8 mouse cellular contexts compared by ENCODE assay signal in genomic region chr1:86503906-86504696, GRCm38 (mm10). TPM values are rescaled to one million over a fixed set of nuclear protein-coding genes. Genes with fewer than 3 reads are reported as not detected.
DNase-seq lines count a peak whose midpoint lies in the region; ATAC-seq and TF ChIP-seq lines count a peak whose summit lies in the region.

No protein-coding gene starts in this region.

- H3K4me3 ChIP-seq in forebrain, embryonic 12.5 days (replicated peaks) = peak overlapping the region; percentile 43
- H3K4me3 ChIP-seq in heart, embryonic 16.5 days (ENCODE audit: low read length) = peak overlapping the region; percentile 55
- peak overlapping the region; percentile 61 for H3K4me3 ChIP-seq in liver, embryonic 15.5 days (replicated peaks)
- H3K4me3 ChIP-seq in neural tube, embryonic 11.5 days (ENCODE audit: low read depth, low read length) = peak overlapping the region; percentile 31
- H3K4me3 ChIP-seq in stomach, postnatal 0 days (ENCODE audit: low read depth, low read length) = peak overlapping the region; percentile 45

- TF ChIP-seq EP300 in stomach, postnatal 0 days (optimal IDR thresholded peaks at IDR 0.05) = peak; percentile 91

- H3K27me3 ChIP-seq in forebrain, embryonic 12.5 days = no peaks in the 10 kb centered on the region
- H3K27me3 ChIP-seq in heart, embryonic 16.5 days (ENCODE audit: control insufficient read depth, insufficient read depth, low read length) = no peaks in the 10 kb centered on the region
- H3K27me3 ChIP-seq in liver, embryonic 15.5 days = peaks cover 15% of the 10 kb centered on the region
- no peaks in the 10 kb centered on the region for H3K27me3 ChIP-seq in neural tube, embryonic 11.5 days (ENCODE audit: control insufficient read depth, insufficient read depth, low read length)
- H3K27me3 ChIP-seq in stomach, postnatal 0 days (ENCODE audit: control insufficient read depth, insufficient read depth, low read length) = no peaks in the 10 kb centered on the region

- no peaks in the 10 kb centered on the region for H3K9me3 ChIP-seq in forebrain, embryonic 12.5 days
- H3K9me3 ChIP-seq in heart, embryonic 16.5 days (replicated peaks; ENCODE audit: control insufficient read depth, low read length) = no peaks in the 10 kb centered on the region
- no peaks in the 10 kb centered on the region for H3K9me3 ChIP-seq in liver, embryonic 15.5 days (replicated peaks)
- H3K9me3 ChIP-seq in neural tube, embryonic 11.5 days (ENCODE audit: control insufficient read depth, low read length) = no peaks in the 10 kb centered on the region
- H3K9me3 ChIP-seq in stomach, postnatal 0 days (ENCODE audit: control insufficient read depth, low read length) = no peaks in the 10 kb centered on the region

- H3K4me1 ChIP-seq in forebrain, embryonic 12.5 days = peaks cover 63% of the 10 kb centered on the region
- H3K4me1 ChIP-seq in heart, embryonic 16.5 days (ENCODE audit: control insufficient read depth, insufficient read depth, low read length) = peaks cover 59% of the 10 kb centered on the region
- H3K4me1 ChIP-seq in liver, embryonic 15.5 days (replicated peaks) = peaks cover 75% of the 10 kb centered on the region
- peaks cover 36% of the 10 kb centered on the region for H3K4me1 ChIP-seq in neural tube, embryonic 11.5 days (ENCODE audit: control insufficient read depth, insufficient read depth, low read length)
- H3K4me1 ChIP-seq in stomach, postnatal 0 days (replicated peaks; ENCODE audit: control insufficient read depth, insufficient read depth) = peaks cover 22% of the 10 kb centered on the region

- peak overlapping the region; percentile 72 for H3K9ac ChIP-seq in forebrain, embryonic 12.5 days
- peak overlapping the region; percentile 81 for H3K9ac ChIP-seq in heart, embryonic 16.5 days (ENCODE audit: low read length)
- H3K9ac ChIP-seq in liver, embryonic 15.5 days = peak overlapping the region; percentile 58
- H3K9ac ChIP-seq in neural tube, embryonic 11.5 days (ENCODE audit: low read length) = peak overlapping the region; percentile 87
- H3K9ac ChIP-seq in stomach, postnatal 0 days (ENCODE audit: low read length) = peak overlapping the region; percentile 75

- peak overlapping the region; percentile 69 for H3K4me2 ChIP-seq in forebrain, embryonic 12.5 days
- H3K4me2 ChIP-seq in heart, embryonic 16.5 days (ENCODE audit: low read depth, low read length) = peak overlapping the region; percentile 84
- peak overlapping the region; percentile 87 for H3K4me2 ChIP-seq in liver, embryonic 15.5 days
- peak overlapping the region; percentile 59 for H3K4me2 ChIP-seq in neural tube, embryonic 11.5 days (ENCODE audit: low read depth)
- H3K4me2 ChIP-seq in stomach, postnatal 0 days (replicated peaks; ENCODE audit: low read depth) = peak overlapping the region; percentile 63

- DNase-seq in c-Kit-positive CD71-positive TER-119-positive erythroid progenitor cells, embryonic 14.5 days (ENCODE audit: low spot score) = peak; percentile 69
- DNase-seq in kidney, postnatal 36 days = peak; percentile 98 to 99
- DNase-seq in neural tube, embryonic 11.5 days (ENCODE audit: low spot score) = peak; percentile 97
- DNase-seq in stomach, postnatal 0 days (ENCODE audit: low spot score) = peak; percentile 97

- WGBS in forebrain, embryonic 12.5 days = under 1% methylated on average over 64 of the region's 64 CpGs
- WGBS in heart, embryonic 16.5 days = under 1% methylated on average over 64 of the region's 64 CpGs
- under 1% methylated on average over 64 of the region's 64 CpGs for WGBS in liver, embryonic 15.5 days (ENCODE audit: insufficient replicate concordance)
- under 1% methylated on average over 56 of the region's 64 CpGs for WGBS in neural tube, embryonic 11.5 days
- WGBS in stomach, postnatal 0 days = under 1% methylated on average over 63 of the region's 64 CpGs

- peak; percentile 81 for TF ChIP-seq CTCF in stomach, postnatal 0 days (IDR thresholded peaks at IDR 0.05; ENCODE audit: low read depth)

- H3K27ac ChIP-seq in forebrain, embryonic 12.5 days = peak overlapping the region; percentile 97
- H3K27ac ChIP-seq in heart, embryonic 16.5 days (ENCODE audit: low read length) = peak overlapping the region; percentile 98
- peak overlapping the region; percentile 78 for H3K27ac ChIP-seq in liver, embryonic 15.5 days (replicated peaks)
- peak overlapping the region; percentile 95 for H3K27ac ChIP-seq in neural tube, embryonic 11.5 days (ENCODE audit: low read depth, low read length)
- peak overlapping the region; percentile 97 for H3K27ac ChIP-seq in stomach, postnatal 0 days (replicated peaks)

- no peaks in the 10 kb centered on the region for H3K36me3 ChIP-seq in forebrain, embryonic 12.5 days (replicated peaks)
- no peaks in the 10 kb centered on the region for H3K36me3 ChIP-seq in heart, embryonic 16.5 days (ENCODE audit: control insufficient read depth, insufficient read depth)
- H3K36me3 ChIP-seq in liver, embryonic 15.5 days (replicated peaks) = no peaks in the 10 kb centered on the region
- no peaks in the 10 kb centered on the region for H3K36me3 ChIP-seq in neural tube, embryonic 11.5 days (ENCODE audit: control insufficient read depth, insufficient read depth, low read length)
- H3K36me3 ChIP-seq in stomach, postnatal 0 days (ENCODE audit: control insufficient read depth, insufficient read depth, low read length) = no peaks in the 10 kb centered on the region

- peak; percentile 72 for ATAC-seq in CD4-positive, CD25-positive, alpha-beta regulatory T cell, adult 4 months
- peak; percentile 91 for ATAC-seq in forebrain, embryonic 12.5 days (ENCODE audit: low FRiP score)
- ATAC-seq in heart, embryonic 16.5 days (replicated peaks; ENCODE audit: extremely low read depth, insufficient read depth, low FRiP score) = peak; percentile 87
- peak; percentile 75 for ATAC-seq in liver, embryonic 15.5 days (ENCODE audit: insufficient read depth)
- ATAC-seq in neural tube, embryonic 11.5 days (ENCODE audit: insufficient read depth, low FRiP score, low TSS enrichment) = peak; percentile 88
- ATAC-seq in stomach, postnatal 0 days (ENCODE audit: low FRiP score, low TSS enrichment) = peak; percentile 89

RNA-seq across cellular contexts. Expression of gene Ptma, which starts 22.4 kb away (rescaled TPM):
- 1,000 to 10,000 TPM; 2,790 to 2,877 TPM for polyA plus RNA-seq in CD4-positive, CD25-positive, alpha-beta regulatory T cell, adult 4 months (2017; shearing (Covaris generic))
- 3,257 and 3,328 TPM in 2 replicates for polyA plus RNA-seq in forebrain, embryonic 12.5 days (2016; fragmentation: Nextera tagmentation; extraction: Ambion mirVana)
- polyA plus RNA-seq in heart, embryonic 16.5 days (2015; fragmentation: Nextera tagmentation; extraction: Ambion mirVana) = 702 and 1,064 TPM in 2 replicates
- 634 and 778 TPM in 2 replicates for polyA plus RNA-seq in liver, embryonic 15.5 days (2015; fragmentation: Nextera tagmentation; extraction: Ambion mirVana)
- 2,926 and 3,268 TPM in 2 replicates for polyA plus RNA-seq in neural tube, embryonic 11.5 days (2014; fragmentation: Nextera tagmentation; extraction: Ambion mirVana)
- 1,436 and 1,585 TPM in 2 replicates for polyA plus RNA-seq in stomach, postnatal 0 days (2015; fragmentation: Nextera tagmentation; extraction: Ambion mirVana)

Comparison
In these comparisons a context has a peak if more than half of its experiments do, and no peak if none do; other contexts are left out.
1. Peak in every context shown above with its lines: DNase-seq, ATAC-seq, H3K4me3 ChIP-seq and H3K27ac ChIP-seq.